Mouse (Mus musculus): ENCODE results near the gene Mrpl54.

GRCm38 (mm10) chr10:81221402-81222015 is 45.2 kb downstream of the Mrpl54 start:
- TF ChIP-seq MAZ (IDR thresholded peaks at IDR 0.05; ENCODE audit: low read depth, low read length) (peak; percentile 67; the same call in 1 of the 2 replicates), CTCF (IDR thresholded peaks at IDR 0.05 in 2 of 3, conservative IDR thresholded peaks at IDR 0.05 in 1 of 3; ENCODE audit: control insufficient read depth in 1 of 3, insufficient read depth in 1 of 3, low read depth in 2 of 3, low read length in 3 of 3, poor library complexity in 1 of 3, severe bottlenecking in 1 of 3) (no peak), BHLHE40 (IDR thresholded peaks at IDR 0.05; ENCODE audit: borderline replicate concordance, low read depth, low read length) (no peak), POLR2A (IDR thresholded peaks at IDR 0.05; ENCODE audit: control insufficient read depth in 1 of 2, insufficient read depth in 1 of 2, low read depth in 1 of 2, low read length in 2 of 2, poor library complexity in 1 of 2) (no peak), USF1 (IDR thresholded peaks at IDR 0.05; ENCODE audit: low read depth, low read length) (no peak), E2F4 (IDR thresholded peaks at IDR 0.05; ENCODE audit: borderline replicate concordance, low read depth, low read length) (no peak), GATA1 (IDR thresholded peaks at IDR 0.05; ENCODE audit: low read depth, low read length) (no peak), EP300 (IDR thresholded peaks at IDR 0.05; ENCODE audit: low read depth in 1 of 2, low read length in 2 of 2) (no peak), CHD2 (IDR thresholded peaks at IDR 0.05; ENCODE audit: low read length) (no peak), CHD1 (IDR thresholded peaks at IDR 0.05; ENCODE audit: low read depth, low read length) (no peak), ZKSCAN1 (IDR thresholded peaks at IDR 0.05; ENCODE audit: low read depth, low read length) (no peak)

Measured in MEL (cell line).